Mouse (Mus musculus) lung, postnatal 0 days (tissue): ENCODE results near the gene Fam155a.

ENCODE experiments used
- CTCF ChIP-seq: IDR thresholded peaks from 2 replicates; pipeline ENCODE4 v1.5.1; 2016; ENCODE audit warnings: antibody characterized with exemption, mild to moderate bottlenecking
- EP300 ChIP-seq: IDR thresholded peaks from 2 replicates; pipeline ENCODE4 v1.6.1; 2016; ENCODE audit warnings: antibody characterized with exemption, mild to moderate bottlenecking, control low read depth

DNA sequence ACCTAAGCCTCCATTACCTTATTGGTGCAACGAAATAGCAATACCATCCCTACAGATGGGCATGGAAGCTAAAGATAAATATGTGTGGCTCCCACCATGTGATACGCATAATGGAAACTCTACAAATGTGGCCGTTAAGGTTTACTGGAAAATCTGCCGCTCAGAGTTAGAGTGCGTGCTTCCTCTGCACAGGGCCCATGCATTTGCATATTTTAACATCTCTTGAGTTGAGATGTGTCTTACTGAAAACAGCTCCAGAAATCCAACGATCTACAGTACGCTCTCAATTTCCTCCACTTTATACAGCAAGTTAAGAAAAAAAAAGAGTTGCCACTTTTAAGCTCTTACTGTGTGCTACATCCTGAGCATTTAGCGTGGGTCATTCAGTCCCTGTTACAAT lies 433.1 kb downstream of the Fam155a start:
- TF ChIP-seq CTCF (no peak), EP300 (no peak)
